Mouse (Mus musculus): ENCODE data around the gene A030005L19Rik. TPM values are rescaled to one million over a fixed set of nuclear protein-coding genes. Genes with fewer than 3 reads are reported as not detected.
"Not testable (repeated sequence)": the region's sequence is repeated elsewhere in the genome, so short reads cannot be mapped to it uniquely, and the experiment has no call there.

A030005L19Rik gene
- total RNA-seq (2021) = under 1 TPM in 1 of 2 experiments, not detected in 1; 0.35 TPM

- DNase-seq = no peak
- intact Hi-C loops (cut with DNase I) = no loop called here
These were observed at the start of gene A030005L19Rik for GRCm38 (mm10) chr1:82913025-82913424. A030005L19Rik (plus strand) TSS chr1:82913325.

- no peak for DNase-seq
- intact Hi-C loops (cut with DNase I) = no loop called here
These were observed 42.9 kb upstream of the A030005L19Rik start for GRCm38 (mm10) chr1:82870202-82870601.

GRCm38 (mm10) chr1:82879172-82879571, 34.0 kb upstream of the A030005L19Rik start:
- intact Hi-C loops (cut with DNase I) = loop anchor here (5.0 kb wide), 1 partner anchor 42 kb away; the partner anchor contains the start of gene Agfg1
- DNase-seq = no peak

DNA sequence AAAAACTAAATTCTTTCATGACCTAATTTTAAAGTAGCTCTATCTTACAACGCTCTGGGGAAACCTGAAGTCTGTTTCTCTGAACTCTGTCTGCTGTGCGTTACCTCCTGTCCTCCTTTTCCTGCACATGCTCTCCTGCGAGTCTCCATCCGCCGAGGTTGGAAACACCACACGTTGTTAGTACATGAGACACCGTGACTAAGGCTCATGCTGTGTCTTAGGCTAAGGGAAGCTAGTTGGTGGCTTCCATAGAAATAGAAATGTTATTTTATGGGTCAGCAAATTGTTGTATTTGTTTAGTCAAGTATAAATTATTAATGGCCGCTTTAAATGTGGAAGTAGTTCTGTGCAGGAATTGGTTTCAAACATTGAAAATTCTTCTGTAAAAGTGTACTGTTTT, 32.9 kb upstream of the A030005L19Rik start:
- no peak for DNase-seq
- intact Hi-C loops (cut with DNase I) = no loop called here

DNA sequence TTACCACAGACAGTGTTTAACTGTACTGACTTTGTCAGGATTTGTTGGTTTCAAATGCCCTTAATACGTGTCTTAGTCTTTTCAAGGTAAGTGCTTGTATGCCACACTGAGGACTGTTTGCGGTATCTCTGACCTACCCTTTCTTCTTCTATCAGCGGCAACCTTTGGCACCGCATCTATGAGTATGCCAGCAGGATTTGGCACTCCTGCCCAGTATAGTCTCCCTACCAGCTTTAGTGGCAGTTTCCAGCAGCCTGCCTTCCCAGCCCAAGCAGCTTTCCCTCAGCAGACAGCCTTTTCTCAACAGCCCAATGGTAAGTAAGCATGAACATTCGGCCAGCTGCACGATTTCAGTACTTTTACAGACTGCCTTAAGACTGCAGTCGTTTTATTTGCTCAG, 19.9 kb upstream of the A030005L19Rik start:
- intact Hi-C loops (cut with DNase I) = no loop called here

GRCm38 (mm10) chr1:82900567-82900966, 12.6 kb upstream of the A030005L19Rik start:
- no peak for DNase-seq
- intact Hi-C loops (cut with DNase I) = no loop called here

More for the DNA sequence above, 19.9 kb upstream of the A030005L19Rik start:
- no peak for DNase-seq

DNA sequence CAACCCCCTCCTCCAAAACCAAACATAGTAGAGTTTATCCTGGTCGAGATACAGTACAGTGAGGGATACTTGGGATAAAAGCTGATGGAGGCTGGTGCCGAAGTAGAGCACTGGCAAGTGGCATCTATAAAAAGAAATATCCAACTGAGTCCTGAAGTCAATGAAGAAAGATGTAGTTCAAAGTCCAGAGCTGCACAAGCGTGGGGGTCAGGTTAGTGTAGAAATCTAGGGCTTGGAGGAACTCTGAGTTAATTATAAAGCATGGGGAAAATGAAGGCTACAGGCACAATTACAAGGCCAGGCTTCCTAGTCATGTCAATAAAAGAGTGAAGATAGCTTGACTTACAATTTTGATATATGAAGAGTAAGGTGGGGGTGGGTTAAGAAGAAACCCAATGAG, 11.9 kb upstream of the A030005L19Rik start:
- intact Hi-C loops (cut with DNase I) = no loop called here
- DNase-seq = no peak

DNA sequence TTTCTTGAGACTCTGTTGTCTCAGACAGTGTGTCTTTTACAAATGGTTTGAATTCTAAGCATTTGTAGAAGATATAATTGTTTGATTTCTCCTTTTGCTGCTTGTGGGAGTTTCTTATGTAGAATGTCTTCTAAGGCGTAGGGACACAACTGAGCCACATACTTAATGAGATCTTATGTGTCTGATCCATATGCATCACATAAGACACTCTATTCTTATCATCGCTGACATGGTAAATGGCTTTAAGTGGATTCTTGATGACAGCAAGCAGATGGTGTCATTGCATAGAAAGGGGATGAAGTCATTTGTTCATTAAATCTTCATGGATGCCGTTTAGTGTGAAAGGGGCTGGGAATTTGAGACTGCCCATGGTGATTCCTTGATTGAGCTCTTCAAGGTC, 7.2 kb upstream of the A030005L19Rik start:
- no peak for DNase-seq
- intact Hi-C loops (cut with DNase I) = no loop called here

DNA sequence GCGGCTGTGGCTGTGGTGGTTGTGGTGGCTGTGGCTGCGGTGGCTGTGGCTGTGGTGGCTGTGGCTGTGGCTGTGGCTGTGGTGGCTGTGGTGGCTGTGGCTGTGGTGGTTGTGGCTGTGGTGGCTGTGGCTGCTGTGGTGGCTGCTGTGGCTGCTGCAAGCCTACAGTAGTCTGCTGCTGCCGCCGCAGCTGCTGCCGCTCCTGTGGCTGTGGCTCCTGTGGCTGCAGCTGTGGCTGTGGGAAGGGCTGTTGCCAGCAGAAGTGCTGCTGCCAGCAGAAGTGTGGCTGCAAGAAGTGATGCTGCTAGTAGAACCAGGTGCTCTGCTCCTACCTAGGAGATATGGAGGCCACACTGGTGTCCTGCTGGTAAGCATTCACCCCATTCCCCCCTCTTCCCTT, 309 bp downstream of the A030005L19Rik start:
- intact Hi-C loops (cut with DNase I) = not testable (repeated sequence)

GRCm38 (mm10) chr1:82924650-82925049, 11.5 kb downstream of the A030005L19Rik start, which contains the start of gene A030014E15Rik:
A030014E15Rik (plus strand) TSS chr1:82924917.
- no peak for DNase-seq
- intact Hi-C loops (cut with DNase I) = no loop called here

More for the DNA sequence above, 309 bp downstream of the A030005L19Rik start:
- DNase-seq = not testable (repeated sequence)

DNA sequence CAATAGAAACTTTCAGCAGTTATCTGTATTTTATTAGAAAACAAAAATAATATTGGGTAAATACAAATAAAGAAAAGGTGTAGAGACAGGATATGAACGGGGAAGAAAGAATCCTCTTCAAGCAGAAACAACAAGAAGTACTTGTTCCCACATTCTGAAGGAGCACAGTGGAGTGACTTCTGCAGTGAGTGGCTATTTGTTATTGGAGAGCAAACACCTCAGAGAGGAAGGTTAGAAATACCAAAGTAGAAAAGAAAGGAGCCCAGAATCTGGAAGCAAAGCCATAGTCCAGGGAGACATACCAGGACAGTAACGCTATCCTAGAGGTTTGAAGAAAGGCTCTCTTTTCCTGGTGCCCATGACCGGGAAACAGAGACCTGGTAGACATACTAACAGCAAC, 17.4 kb downstream of the A030005L19Rik start:
- intact Hi-C loops (cut with DNase I); DNase-seq: not testable (repeated sequence)

DNA sequence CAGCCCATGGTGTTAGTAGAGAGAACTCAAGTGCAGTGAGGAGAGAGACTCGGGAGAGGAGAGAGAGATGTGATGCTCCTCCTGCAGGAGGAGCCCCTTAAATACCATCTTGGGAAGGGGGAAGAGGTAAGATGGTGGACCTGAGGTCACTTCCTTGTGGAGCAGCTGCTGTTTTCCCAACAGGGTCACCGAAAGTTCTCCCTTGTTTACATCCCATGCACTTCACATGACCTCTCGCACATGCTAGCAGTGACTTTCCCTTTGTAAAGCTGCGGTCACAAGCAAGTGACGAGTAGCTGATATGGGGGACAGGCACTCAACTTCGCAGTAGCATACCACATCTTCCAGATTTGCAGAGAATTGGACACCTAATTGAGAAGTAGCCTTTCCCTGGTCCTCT, 18.2 kb downstream of the A030005L19Rik start, which contains the start of gene Gm6217:
TSS of gene Gm6217 (minus strand) at position 74 of the 400 bp plus-strand sequence.
- intact Hi-C loops (cut with DNase I); DNase-seq: not testable (repeated sequence)

GRCm38 (mm10) chr1:82938666-82939065, 25.5 kb downstream of the A030005L19Rik start:
- DNase-seq = no peak
- intact Hi-C loops (cut with DNase I) = no loop called here

DNA sequence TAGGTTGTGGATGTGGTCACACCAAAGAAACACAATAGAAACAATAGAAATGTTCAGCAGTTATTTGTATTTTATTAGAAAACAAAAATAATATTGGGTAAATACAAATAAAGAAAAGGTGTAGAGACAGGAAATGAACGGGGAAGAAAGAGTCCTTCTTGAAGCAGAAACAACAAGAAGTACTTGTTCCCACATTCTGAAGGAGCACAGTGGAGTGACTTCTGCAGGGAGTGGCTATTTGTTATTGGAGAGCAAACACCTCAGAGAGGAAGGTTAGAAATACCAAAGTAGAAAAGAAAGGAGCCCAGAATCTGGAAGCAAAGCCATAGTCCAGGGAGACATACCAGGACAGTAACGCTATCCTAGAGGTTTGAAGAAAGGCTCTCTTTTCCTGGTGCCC, 29.4 kb downstream of the A030005L19Rik start:
- DNase-seq; intact Hi-C loops (cut with DNase I): not testable (repeated sequence)

GRCm38 (mm10) chr1:82943295-82943694, 30.2 kb downstream of the A030005L19Rik start, which contains the start of gene A030003K21Rik:
A030003K21Rik (minus strand) TSS chr1:82943388.
- DNase-seq; intact Hi-C loops (cut with DNase I): not testable (repeated sequence)

DNA sequence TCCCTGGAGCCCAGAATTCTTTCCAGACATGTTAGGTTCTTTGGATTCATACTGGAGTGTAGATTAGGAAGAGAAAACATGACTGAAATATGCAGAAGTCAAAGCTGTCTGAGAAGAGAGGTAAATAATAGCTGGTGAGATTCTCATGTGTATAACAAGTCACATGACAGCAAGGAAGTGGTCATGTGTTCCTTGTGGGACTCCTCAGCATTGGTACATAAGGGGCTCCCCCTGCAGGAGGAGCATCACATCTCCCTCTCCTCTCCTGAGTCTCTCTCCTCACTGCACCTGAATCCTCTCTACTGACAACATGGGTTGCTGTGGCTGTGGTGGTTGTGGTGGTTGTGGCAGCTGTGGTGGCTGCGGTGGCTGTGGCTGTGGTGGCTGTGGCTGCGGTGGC, 32.9 kb downstream of the A030005L19Rik start:
- DNase-seq; intact Hi-C loops (cut with DNase I): not testable (repeated sequence)

- intact Hi-C loops (cut with DNase I) = no loop called here
- no peak for DNase-seq
These were observed 35.5 kb downstream of the A030005L19Rik start for GRCm38 (mm10) chr1:82948601-82949000.

DNA sequence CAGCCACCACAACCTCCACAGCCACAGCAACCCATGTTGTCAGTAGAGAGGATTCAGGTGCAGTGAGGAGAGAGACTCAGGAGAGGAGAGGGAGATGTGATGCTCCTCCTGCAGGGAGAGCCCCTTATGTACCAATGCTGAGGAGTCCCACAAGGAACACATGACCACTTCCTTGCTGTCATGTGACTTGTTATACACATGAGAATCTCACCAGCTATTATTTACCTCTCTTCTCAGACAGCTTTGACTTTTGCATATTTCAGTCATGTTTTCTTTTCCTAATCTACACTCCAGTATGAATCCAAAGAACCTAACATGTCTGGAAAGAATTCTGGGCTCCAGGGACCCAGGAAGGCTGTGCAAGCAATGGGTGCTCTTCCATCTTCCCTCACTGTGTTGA, 42.8 kb downstream of the A030005L19Rik start, which contains the start of gene Gm7544:
TSS of gene Gm7544 (minus strand) at position 101 of the 400 bp plus-strand sequence.
- intact Hi-C loops (cut with DNase I); DNase-seq: not testable (repeated sequence)

DNA sequence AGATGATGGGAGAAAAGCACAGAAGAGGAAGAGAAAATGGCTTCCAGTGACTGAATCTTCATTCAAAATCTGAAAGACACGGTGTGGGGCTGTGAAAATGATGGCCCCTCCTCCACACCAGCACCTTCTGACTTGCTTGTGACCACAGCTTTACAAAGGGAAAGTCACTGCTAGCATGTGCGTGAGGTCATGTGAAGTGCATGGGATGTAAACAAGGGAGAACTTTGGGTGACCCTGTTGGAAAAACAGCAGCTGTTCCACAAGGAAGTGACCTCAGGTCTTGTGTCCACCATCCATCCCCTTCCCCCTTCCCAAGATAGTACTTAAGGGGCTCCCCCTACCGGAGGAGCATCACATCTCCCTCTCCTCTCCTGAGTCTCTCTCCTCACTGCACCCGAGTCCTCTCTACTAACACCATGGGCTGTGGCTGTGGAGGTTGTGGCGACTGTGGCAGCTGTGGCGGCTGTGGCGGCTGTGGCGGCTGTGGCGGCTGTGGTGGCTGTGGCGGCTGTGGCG, 46.8 kb downstream of the A030005L19Rik start, which contains the start of gene Gm47955:
TSS of gene Gm47955 (plus strand) at position 417 of the 516 bp plus-strand sequence.
- intact Hi-C loops (cut with DNase I) = no loop called here
- no peak for DNase-seq

Data from heart, postnatal 36 days (tissue).